Comparison of ENCODE assay signal across 19 mouse cellular contexts in genomic region chr9:48580808-48581207, GRCm38 (mm10). TPM values are rescaled to one million over a fixed set of nuclear protein-coding genes. Genes with fewer than 3 reads are reported as not detected.
"Had no signal": no experiment of that assay in that cellular context is flagged by ENCODE, and none has a peak within 500 bp of the region (broad histone marks: within the 10 kb centered on the region; RNA-seq: fewer than 3 reads in every experiment).

No protein-coding gene starts in this region.

- DNase-seq: lung, adult 18-20 months; lung, embryonic 14.5 days; lung, postnatal 10 days; lung, postnatal 4 days; midbrain, embryonic 14.5 days; right cerebral cortex, postnatal 14 days; thymus, adult 2 months; thymus, postnatal 25 days; thymus, postnatal 4 days had no signal

- H3K36me3 ChIP-seq: midbrain, embryonic 10.5 days; midbrain, embryonic 12.5 days; neural tube, embryonic 12.5 days; stomach, embryonic 15.5 days had no signal

- ATAC-seq: midbrain, embryonic 16.5 days had no signal

- H3K4me3 ChIP-seq: midbrain, embryonic 10.5 days; midbrain, embryonic 12.5 days; neural tube, embryonic 12.5 days; stomach, embryonic 15.5 days had no signal

- H3K27ac ChIP-seq: liver, embryonic 14.5 days; midbrain, embryonic 10.5 days; midbrain, embryonic 12.5 days; neural tube, embryonic 12.5 days; stomach, embryonic 15.5 days; stomach, postnatal 0 days had no signal

- H3K4me1 ChIP-seq: midbrain, embryonic 10.5 days; midbrain, embryonic 12.5 days; neural tube, embryonic 12.5 days; stomach, embryonic 15.5 days had no signal

RNA-seq across cellular contexts. Expression of gene Nnmt, which starts 24.1 kb away (rescaled TPM):
- total RNA-seq: megakaryocyte progenitor cell, adult 5-6 weeks; megakaryocyte-erythroid progenitor cell, adult 5-6 weeks; neutrophil, adult 5-6 weeks had no signal
